Mouse (Mus musculus): ENCODE results near the gene Higd1a. TPM values are rescaled to one million over a fixed set of nuclear protein-coding genes. Genes with fewer than 3 reads are reported as not detected.

Gene Higd1a
- polyA plus RNA-seq, 1 experiment from 2014 or later: 201 TPM

DNA sequence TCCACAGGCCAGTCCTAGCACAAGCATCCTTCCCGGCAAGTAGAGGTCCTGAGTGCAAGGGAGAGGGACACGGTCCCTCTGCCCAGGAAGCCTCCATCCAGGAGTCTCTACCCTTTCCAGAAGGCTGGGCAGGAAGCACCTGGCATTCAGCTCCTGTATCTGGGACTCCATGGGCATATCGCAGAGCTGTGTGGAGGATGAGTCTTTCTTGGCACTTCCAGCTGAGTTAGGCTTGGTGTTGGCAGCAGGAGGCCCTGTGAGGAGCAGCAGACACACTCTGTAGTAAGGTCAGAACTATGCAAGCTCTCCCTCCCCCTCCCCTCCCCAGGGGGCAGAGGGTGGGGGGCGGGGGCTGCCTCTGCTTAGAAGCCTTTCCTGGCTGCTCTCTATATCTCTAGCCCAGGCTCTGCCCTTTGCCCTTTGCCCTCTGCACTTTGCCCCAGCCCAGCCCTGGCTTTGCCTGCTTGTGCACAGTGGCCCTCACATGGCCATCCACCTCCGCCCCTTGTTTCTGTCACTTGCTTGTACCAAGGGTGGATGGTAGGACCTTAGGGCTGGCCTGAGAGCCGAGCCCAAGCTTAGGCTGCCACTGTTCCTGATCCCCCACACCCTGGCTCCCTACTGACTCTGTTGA lies 59.2 kb downstream of the Higd1a start:
- H3K9me3 ChIP-seq: no peaks in the 10 kb centered on the region
- peak overlapping the region; percentile 50 for H3K27ac ChIP-seq
- no peak overlapping the region for H3K4me3 ChIP-seq
- no peak for DNase-seq (ENCODE audit: low spot score)
- peaks cover 5% of the 10 kb centered on the region; the same call in 1 of the 2 replicates for H3K27me3 ChIP-seq (ENCODE audit: insufficient read depth, poor library complexity, severe bottlenecking)
- no peaks in the 10 kb centered on the region for H3K36me3 ChIP-seq
- 33% methylated on average over 6 of the region's 6 CpGs for WGBS
- peaks cover 48% of the 10 kb centered on the region for H3K4me1 ChIP-seq (replicated peaks)

Other genes with a start within 250 kb of the Higd1a start
- not detected in 2 replicates for gene Lyzl4, start 216.3 kb downstream of the Higd1a start, polyA plus RNA-seq (2016; fragmentation: Nextera tagmentation; extraction: Ambion mirVana)
- gene Vipr1, start 215.6 kb downstream of the Higd1a start, polyA plus RNA-seq (2016; fragmentation: Nextera tagmentation; extraction: Ambion mirVana): 0.41 and 0.43 TPM in 2 replicates
- gene Sec22c, start 152.9 kb downstream of the Higd1a start, polyA plus RNA-seq (2016; fragmentation: Nextera tagmentation; extraction: Ambion mirVana): 17.8 and 18.2 TPM in 2 replicates
- 103 and 112 TPM in 2 replicates for gene Ss18l2, start 148.0 kb downstream of the Higd1a start, polyA plus RNA-seq (2016; fragmentation: Nextera tagmentation; extraction: Ambion mirVana)
- 45.9 and 57.6 TPM in 2 replicates for gene Nktr, start 139.2 kb downstream of the Higd1a start, polyA plus RNA-seq (2016; fragmentation: Nextera tagmentation; extraction: Ambion mirVana)
- 5.5 and 8.4 TPM in 2 replicates for gene Zfp651, start 99.0 kb downstream of the Higd1a start, polyA plus RNA-seq (2016; fragmentation: Nextera tagmentation; extraction: Ambion mirVana)
- 0.06 and 0.16 TPM in 2 replicates for gene Klhl40, start 80.8 kb downstream of the Higd1a start, polyA plus RNA-seq (2016; fragmentation: Nextera tagmentation; extraction: Ambion mirVana)
- gene Hhatl, start 65.9 kb downstream of the Higd1a start, polyA plus RNA-seq (2016; fragmentation: Nextera tagmentation; extraction: Ambion mirVana): not detected in 2 replicates
- gene Ccdc13, start 18.9 kb downstream of the Higd1a start, polyA plus RNA-seq (2016; fragmentation: Nextera tagmentation; extraction: Ambion mirVana): 2.6 and 2.7 TPM in 2 replicates
- 0.51 and 0.89 TPM in 2 replicates for gene Ackr2, start 40.0 kb upstream of the Higd1a start, polyA plus RNA-seq (2016; fragmentation: Nextera tagmentation; extraction: Ambion mirVana)
- not detected in 2 replicates for gene Cyp8b1, start 57.9 kb upstream of the Higd1a start, polyA plus RNA-seq (2016; fragmentation: Nextera tagmentation; extraction: Ambion mirVana)
- 0.52 and 0.70 TPM in 2 replicates for gene Fam198a, start 92.6 kb upstream of the Higd1a start, polyA plus RNA-seq (2016; fragmentation: Nextera tagmentation; extraction: Ambion mirVana)
- 14.7 and 16.3 TPM in 2 replicates for gene Pomgnt2, start 138.7 kb upstream of the Higd1a start, polyA plus RNA-seq (2016; fragmentation: Nextera tagmentation; extraction: Ambion mirVana)